Mouse (Mus musculus): ENCODE results near the gene Olfr478. TPM values are rescaled to one million over a fixed set of nuclear protein-coding genes. Genes with fewer than 3 reads are reported as not detected.
"Not testable (repeated sequence)": the region's sequence is repeated elsewhere in the genome, so short reads cannot be mapped to it uniquely, and the experiment has no call there.

Gene Olfr478
- polyA plus RNA-seq (2016; fragmentation: Nextera tagmentation; extraction: Ambion mirVana): not detected in 2 replicates

DNA sequence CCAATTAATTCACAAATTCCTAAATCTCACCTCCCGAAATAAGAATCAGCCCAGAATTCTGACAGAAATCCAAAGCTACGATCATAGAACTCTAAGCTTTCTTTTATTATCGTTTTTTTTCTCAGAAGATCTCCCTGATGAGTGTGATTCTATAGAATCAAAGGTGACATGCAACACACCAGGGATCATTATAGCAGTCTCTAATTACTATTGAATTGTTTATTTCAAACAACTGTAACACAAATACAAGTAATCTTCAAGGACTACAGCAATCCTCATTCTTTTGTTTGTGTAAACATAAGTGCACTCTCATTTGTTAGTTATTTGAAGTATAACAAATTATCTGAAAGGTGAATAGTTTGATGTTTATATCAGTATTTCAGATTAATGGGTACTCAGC lies at the start of gene Olfr478:
Olfr478 (minus strand) TSS at position 101 of the 400 bp plus-strand sequence.
- WGBS: 87% methylated on average over 3 of the region's 3 CpGs
- Histone ChIP-seq H3K9ac (replicated peaks) (no peak within 1 kb of the TSS), H3K27me3 (no peaks in the 10 kb centered on the region), H3K4me2 (no peak within 1 kb of the TSS), H3K9me3 (peaks cover 5% of the 10 kb centered on the region; the same call in 1 of the 2 replicates), H3K27ac (no peak within 1 kb of the TSS), H3K4me3 (replicated peaks) (no peak within 1 kb of the TSS), H3K4me1 (replicated peaks) (no peaks in the 10 kb centered on the region), H3K36me3 (no peaks in the 10 kb centered on the region)
- no peak for ATAC-seq (ENCODE audit: insufficient number of reproducible peaks, insufficient read depth, low FRiP score, low TSS enrichment, low read depth)

- H3K36me3 ChIP-seq: no peaks in the 10 kb centered on the region
Measured at GRCm38 (mm10) chr7:108079555-108079954, 45.8 kb upstream of the Olfr478 start, which contains the start of gene Olfr481. Gene Olfr481, plus strand, starts transcription at chr7:108079855.

GRCm38 (mm10) chr7:108067246-108067645 lies 33.5 kb upstream of the Olfr478 start, which contains the start of gene Olfr480:
Gene Olfr480, minus strand, starts transcription at chr7:108067346.
- Histone ChIP-seq H3K9me3 (no peaks in the 10 kb centered on the region), H3K4me1 (replicated peaks) (no peaks in the 10 kb centered on the region), H3K9ac (replicated peaks) (no peak within 1 kb of the TSS), H3K27me3 (no peaks in the 10 kb centered on the region), H3K36me3 (no peaks in the 10 kb centered on the region), H3K4me2 (no peak within 1 kb of the TSS), H3K4me3 (replicated peaks) (no peak within 1 kb of the TSS), H3K27ac (no peak within 1 kb of the TSS)
- 83% methylated on average over 1 of the region's 1 CpGs for WGBS
- ATAC-seq (ENCODE audit: insufficient number of reproducible peaks, insufficient read depth, low FRiP score, low TSS enrichment, low read depth): no peak

More at GRCm38 (mm10) chr7:108079555-108079954, 45.8 kb upstream of the Olfr478 start, which contains the start of gene Olfr481:
- H3K4me2 ChIP-seq: no peak within 1 kb of the TSS
- no peaks in the 10 kb centered on the region for H3K4me1 ChIP-seq (replicated peaks)
- H3K4me3 ChIP-seq (replicated peaks): no peak within 1 kb of the TSS
- H3K27ac ChIP-seq: no peak within 1 kb of the TSS
- no peak for ATAC-seq (ENCODE audit: insufficient number of reproducible peaks, insufficient read depth, low FRiP score, low TSS enrichment, low read depth)
- no peak within 1 kb of the TSS for H3K9ac ChIP-seq (replicated peaks)
- no peaks in the 10 kb centered on the region for H3K9me3 ChIP-seq
- no peaks in the 10 kb centered on the region for H3K27me3 ChIP-seq

DNA sequence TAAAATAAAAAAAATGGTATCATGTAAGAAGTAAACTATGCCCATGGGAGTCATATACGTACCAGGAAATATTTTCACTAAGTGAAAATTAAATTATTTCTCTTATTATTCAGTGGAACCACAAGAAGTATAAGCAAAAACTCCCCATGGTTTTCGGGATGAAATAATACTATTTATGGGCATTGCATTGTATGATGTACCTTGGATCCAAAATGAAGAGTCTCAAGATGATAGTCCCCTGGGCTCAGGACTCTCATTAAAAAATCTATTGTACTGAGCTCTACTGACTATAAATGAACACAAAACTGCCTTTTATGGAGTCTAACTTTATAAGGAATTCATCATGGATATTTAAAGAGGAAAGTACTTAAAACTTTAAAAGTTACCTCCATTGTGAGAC lies 16.6 kb upstream of the Olfr478 start, which contains the start of gene Olfr479:
Olfr479 (plus strand) TSS at position 301 of the 400 bp plus-strand sequence.
- Histone ChIP-seq H3K4me1 (replicated peaks) (no peaks in the 10 kb centered on the region), H3K9me3 (no peaks in the 10 kb centered on the region), H3K36me3 (no peaks in the 10 kb centered on the region), H3K27ac (no peak within 1 kb of the TSS), H3K9ac (replicated peaks) (no peak within 1 kb of the TSS), H3K27me3 (no peaks in the 10 kb centered on the region), H3K4me2 (no peak within 1 kb of the TSS), H3K4me3 (replicated peaks) (no peak within 1 kb of the TSS)
- no peak for ATAC-seq (ENCODE audit: insufficient number of reproducible peaks, insufficient read depth, low FRiP score, low TSS enrichment, low read depth)
- WGBS: 94% methylated on average over 2 of the region's 2 CpGs

- H3K27me3 ChIP-seq; H3K4me3 ChIP-seq (replicated peaks); H3K4me1 ChIP-seq (replicated peaks); H3K4me2 ChIP-seq; H3K9ac ChIP-seq (replicated peaks); H3K9me3 ChIP-seq; H3K36me3 ChIP-seq; ATAC-seq (ENCODE audit: insufficient number of reproducible peaks, insufficient read depth, low FRiP score, low TSS enrichment, low read depth); H3K27ac ChIP-seq: not testable (repeated sequence)
Measured at GRCm38 (mm10) chr7:108014256-108014655, 19.5 kb downstream of the Olfr478 start.

DNA sequence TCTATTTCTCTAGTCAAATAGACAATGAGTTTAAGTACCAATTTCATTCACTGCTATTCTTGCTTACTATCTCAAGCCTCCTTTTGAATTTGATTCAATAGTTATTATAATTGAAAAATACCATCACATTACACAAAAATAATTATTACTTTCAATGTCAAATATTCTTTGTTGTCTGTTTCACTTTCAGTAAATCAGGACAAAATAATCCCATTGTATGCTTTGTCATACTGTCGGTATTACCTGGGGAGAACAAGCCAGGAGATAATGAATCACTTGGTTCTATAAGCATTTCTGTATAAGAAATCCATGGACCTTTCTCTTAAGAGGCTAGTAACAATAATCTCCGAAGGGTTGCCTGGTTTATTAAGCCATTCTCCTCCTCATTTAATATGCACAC lies 47.4 kb downstream of the Olfr478 start, which contains the start of gene Olfr477:
Olfr477 (plus strand) TSS at position 301 of the 400 bp plus-strand sequence.
- Histone ChIP-seq H3K4me3 (replicated peaks) (no peak within 1 kb of the TSS), H3K36me3 (no peaks in the 10 kb centered on the region), H3K9me3 (no peaks in the 10 kb centered on the region), H3K27me3 (no peaks in the 10 kb centered on the region), H3K4me1 (replicated peaks) (no peaks in the 10 kb centered on the region), H3K4me2 (no peak within 1 kb of the TSS), H3K27ac (no peak within 1 kb of the TSS), H3K9ac (replicated peaks) (no peak within 1 kb of the TSS)
- ATAC-seq (ENCODE audit: insufficient number of reproducible peaks, insufficient read depth, low FRiP score, low TSS enrichment, low read depth): no peak
- 78% methylated on average over 2 of the region's 2 CpGs for WGBS

Other genes starting within 250 kb of the Olfr478 start
- gene Ovch2, start 232.8 kb downstream of the Olfr478 start, polyA plus RNA-seq (2016; fragmentation: Nextera tagmentation; extraction: Ambion mirVana): not detected in 2 replicates
- not detected in 2 replicates for gene Olfr467, start 221.7 kb downstream of the Olfr478 start, polyA plus RNA-seq (2016; fragmentation: Nextera tagmentation; extraction: Ambion mirVana)
- gene Olfr469, start 208.4 kb downstream of the Olfr478 start, polyA plus RNA-seq (2016; fragmentation: Nextera tagmentation; extraction: Ambion mirVana): not detected in 2 replicates
- gene Olfr470, start 186.5 kb downstream of the Olfr478 start, polyA plus RNA-seq (2016; fragmentation: Nextera tagmentation; extraction: Ambion mirVana): not detected in 2 replicates
- gene Olfr472, start 136.1 kb downstream of the Olfr478 start, polyA plus RNA-seq (2016; fragmentation: Nextera tagmentation; extraction: Ambion mirVana): not detected in 2 replicates
- gene Olfr473, start 103.5 kb downstream of the Olfr478 start, polyA plus RNA-seq (2016; fragmentation: Nextera tagmentation; extraction: Ambion mirVana): not detected in 2 replicates
- not detected in 2 replicates for gene Olfr474, start 79.3 kb downstream of the Olfr478 start, polyA plus RNA-seq (2016; fragmentation: Nextera tagmentation; extraction: Ambion mirVana)
- gene Olfr476, start 69.2 kb downstream of the Olfr478 start, polyA plus RNA-seq (2016; fragmentation: Nextera tagmentation; extraction: Ambion mirVana): not detected in 2 replicates
- not detected in 2 replicates for gene Olfr477, start 47.3 kb downstream of the Olfr478 start, polyA plus RNA-seq (2016; fragmentation: Nextera tagmentation; extraction: Ambion mirVana)
- not detected in 2 replicates for gene Olfr479, start 16.7 kb upstream of the Olfr478 start, polyA plus RNA-seq (2016; fragmentation: Nextera tagmentation; extraction: Ambion mirVana)
- gene Olfr480, start 33.4 kb upstream of the Olfr478 start, polyA plus RNA-seq (2016; fragmentation: Nextera tagmentation; extraction: Ambion mirVana): not detected in 2 replicates
- not detected in 2 replicates for gene Olfr481, start 45.9 kb upstream of the Olfr478 start, polyA plus RNA-seq (2016; fragmentation: Nextera tagmentation; extraction: Ambion mirVana)
- gene Olfr482, start 63.6 kb upstream of the Olfr478 start, polyA plus RNA-seq (2016; fragmentation: Nextera tagmentation; extraction: Ambion mirVana): not detected in 2 replicates
- not detected in 2 replicates for gene Olfr483, start 66.9 kb upstream of the Olfr478 start, polyA plus RNA-seq (2016; fragmentation: Nextera tagmentation; extraction: Ambion mirVana)
- not detected in 2 replicates for gene Olfr484, start 93.5 kb upstream of the Olfr478 start, polyA plus RNA-seq (2016; fragmentation: Nextera tagmentation; extraction: Ambion mirVana)
- gene Olfr485, start 125.9 kb upstream of the Olfr478 start, polyA plus RNA-seq (2016; fragmentation: Nextera tagmentation; extraction: Ambion mirVana): not detected in 2 replicates
- not detected in 2 replicates for gene Olfr486, start 138.8 kb upstream of the Olfr478 start, polyA plus RNA-seq (2016; fragmentation: Nextera tagmentation; extraction: Ambion mirVana)
- gene Olfr487, start 180.6 kb upstream of the Olfr478 start, polyA plus RNA-seq (2016; fragmentation: Nextera tagmentation; extraction: Ambion mirVana): not detected in 2 replicates
- gene Olfr488, start 224.4 kb upstream of the Olfr478 start, polyA plus RNA-seq (2016; fragmentation: Nextera tagmentation; extraction: Ambion mirVana): not detected in 2 replicates